Mouse (Mus musculus) bone marrow macrophage, adult 2 months (primary cell): ENCODE measurements around the gene Vamp4.

Source experiments
- CTCF ChIP-seq: IDR thresholded peaks from 2 replicates; pipeline ENCODE4 v1.5.1; 2012; ENCODE audit warnings: low read depth, mild to moderate bottlenecking, low read length, moderate library complexity
- POLR2A ChIP-seq: IDR thresholded peaks from 2 replicates; pipeline ENCODE4 v1.6.1; 2012; ENCODE audit warnings: mild to moderate bottlenecking, low read depth, low read length, borderline replicate concordance

DNA sequence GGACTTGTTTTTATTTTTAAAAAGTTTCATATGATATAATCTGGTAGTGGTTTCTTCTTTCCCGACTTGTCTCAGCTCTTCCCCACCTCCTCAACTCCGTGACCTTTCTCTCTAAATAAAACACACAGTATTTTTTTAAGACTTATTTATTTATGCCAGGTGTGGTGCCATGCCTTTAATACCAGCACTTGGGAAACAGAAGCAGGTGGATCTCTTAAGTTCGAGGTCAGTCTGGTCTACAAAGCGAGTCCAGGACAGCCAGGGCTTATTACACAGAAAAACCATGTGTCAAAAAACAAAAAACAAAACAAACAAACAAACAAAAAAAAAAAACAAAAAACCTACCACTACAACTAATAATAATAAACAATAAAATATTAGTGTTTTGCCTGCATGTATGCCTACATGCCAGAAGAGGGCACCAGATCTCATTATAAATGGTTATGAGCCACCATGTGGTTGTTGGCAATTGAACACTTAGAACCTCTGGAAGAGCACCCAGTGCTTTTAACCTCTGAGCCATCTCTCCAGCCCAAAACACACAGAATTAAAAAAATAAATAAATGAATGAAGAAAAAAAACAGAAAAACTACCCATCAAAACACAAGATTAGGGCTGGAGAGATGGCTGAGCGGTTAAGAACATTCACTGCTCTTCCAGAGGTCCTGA, 20.6 kb upstream of the Vamp4 start:
- TF ChIP-seq CTCF (no peak), POLR2A (no peak)
